Comparison of ENCODE assay signal across 15 mouse cellular contexts in genomic region chr10:78129423-78129822, GRCm38 (mm10). TPM values are rescaled to one million over a fixed set of nuclear protein-coding genes. Genes with fewer than 3 reads are reported as not detected.
DNase-seq lines count a peak whose midpoint lies in the region; ATAC-seq and TF ChIP-seq lines count a peak whose summit lies in the region.
"Had no signal": no experiment of that assay in that cellular context is flagged by ENCODE, and none has a peak within 500 bp of the region (broad histone marks: within the 10 kb centered on the region; RNA-seq: fewer than 3 reads in every experiment).

No protein-coding gene starts in this region.

- TF ChIP-seq POLR2A in kidney, adult 2 months (IDR thresholded peaks at IDR 0.05; ENCODE audit: low read depth, low read length): no peak

- no peak overlapping the region for H3K4me2 ChIP-seq in forebrain, embryonic 14.5 days (ENCODE audit: low read length)
- H3K4me2 ChIP-seq in forebrain, embryonic 11.5 days (ENCODE audit: low read depth, low read length, severe bottlenecking): no peak overlapping the region
- H3K4me2 ChIP-seq in kidney, embryonic 16.5 days (replicated peaks; ENCODE audit: low read depth, low read length): no peak overlapping the region
- H3K4me2 ChIP-seq: hindbrain, embryonic 15.5 days; midbrain, embryonic 12.5 days; neural tube, embryonic 12.5 days had no signal

- no peaks in the 10 kb centered on the region for H3K36me3 ChIP-seq in forebrain, embryonic 14.5 days (ENCODE audit: control insufficient read depth, insufficient read depth, low read length)
- no peaks in the 10 kb centered on the region for H3K36me3 ChIP-seq in forebrain, embryonic 11.5 days (ENCODE audit: control insufficient read depth, insufficient read depth, low read length)
- no peaks in the 10 kb centered on the region for H3K36me3 ChIP-seq in kidney, adult 2 months (ENCODE audit: control insufficient read depth, insufficient read depth, low read length)
- H3K36me3 ChIP-seq in kidney, embryonic 16.5 days (ENCODE audit: insufficient read depth, low read length): no peaks in the 10 kb centered on the region
- H3K36me3 ChIP-seq: hindbrain, embryonic 15.5 days; midbrain, embryonic 12.5 days; neural tube, embryonic 12.5 days had no signal

- no peak overlapping the region for H3K27ac ChIP-seq in forebrain, embryonic 14.5 days (ENCODE audit: low read depth, low read length)
- no peak overlapping the region for H3K27ac ChIP-seq in forebrain, embryonic 11.5 days (ENCODE audit: low read depth, low read length)
- no peak overlapping the region for H3K27ac ChIP-seq in kidney, adult 2 months (ENCODE audit: insufficient read depth, low read depth, low read length)
- no peak overlapping the region for H3K27ac ChIP-seq in kidney, embryonic 16.5 days (ENCODE audit: low read length)
- H3K27ac ChIP-seq: hindbrain, embryonic 15.5 days; liver, embryonic 14.5 days; midbrain, embryonic 12.5 days; neural tube, embryonic 12.5 days had no signal

- no peak for TF ChIP-seq CTCF in kidney, adult 2 months (conservative IDR thresholded peaks at IDR 0.05; ENCODE audit: insufficient read depth, insufficient read length, low read depth, low read length)

- no peaks in the 10 kb centered on the region for H3K9me3 ChIP-seq in forebrain, embryonic 14.5 days (replicated peaks; ENCODE audit: control insufficient read depth, low read length)
- H3K9me3 ChIP-seq in forebrain, embryonic 11.5 days (ENCODE audit: control insufficient read depth, low read length): no peaks in the 10 kb centered on the region
- no peaks in the 10 kb centered on the region for H3K9me3 ChIP-seq in kidney, embryonic 16.5 days (ENCODE audit: low read length)
- H3K9me3 ChIP-seq: hindbrain, embryonic 15.5 days; midbrain, embryonic 12.5 days; neural tube, embryonic 12.5 days had no signal

- no peaks in the 10 kb centered on the region for H3K4me1 ChIP-seq in forebrain, embryonic 14.5 days (ENCODE audit: control insufficient read depth, insufficient read depth, low read length)
- H3K4me1 ChIP-seq in forebrain, embryonic 11.5 days (replicated peaks; ENCODE audit: control insufficient read depth, insufficient read depth, low read length): no peaks in the 10 kb centered on the region
- peaks cover 7% of the 10 kb centered on the region; the same call in 1 of the 2 replicates for H3K4me1 ChIP-seq in kidney, adult 2 months (ENCODE audit: control insufficient read depth, insufficient read depth, low read length)
- H3K4me1 ChIP-seq in kidney, embryonic 16.5 days (ENCODE audit: insufficient read depth, low read length): peaks cover 6% of the 10 kb centered on the region; the same call in 1 of the 2 replicates
- H3K4me1 ChIP-seq: midbrain, embryonic 12.5 days; neural tube, embryonic 12.5 days had no signal

- H3K9ac ChIP-seq in forebrain, embryonic 14.5 days (ENCODE audit: low read length): no peak overlapping the region
- no peak overlapping the region for H3K9ac ChIP-seq in forebrain, embryonic 11.5 days (ENCODE audit: low read length)
- H3K9ac ChIP-seq in kidney, embryonic 16.5 days (replicated peaks; ENCODE audit: low read length): no peak overlapping the region
- H3K9ac ChIP-seq: hindbrain, embryonic 15.5 days; liver, embryonic 14.5 days; midbrain, embryonic 12.5 days; neural tube, embryonic 12.5 days had no signal

- DNase-seq in forebrain, embryonic 14.5 days (ENCODE audit: low spot score): peak; percentile 27
- no peak for DNase-seq in forebrain, embryonic 11.5 days (ENCODE audit: low spot score)
- DNase-seq in kidney, adult 2 months: peak; percentile 75
- peak; percentile 29 for DNase-seq in right cerebral cortex, postnatal 4 days
- no peak for DNase-seq in right cerebral cortex, adult 18-20 months
- peak; percentile 65 for DNase-seq in testis, postnatal 10 days (ENCODE audit: low spot score)
- DNase-seq: gastrocnemius, postnatal 10 days; retina, postnatal 1 day; thymus, postnatal 4 days had no signal

- no peaks in the 10 kb centered on the region for H3K27me3 ChIP-seq in forebrain, embryonic 14.5 days (replicated peaks; ENCODE audit: control insufficient read depth, insufficient read depth, low read length)
- no peaks in the 10 kb centered on the region for H3K27me3 ChIP-seq in forebrain, embryonic 11.5 days (ENCODE audit: control insufficient read depth, insufficient read depth, low read length)
- no peaks in the 10 kb centered on the region for H3K27me3 ChIP-seq in kidney, adult 2 months (replicated peaks; ENCODE audit: control insufficient read depth, insufficient read depth, low read length)
- no peaks in the 10 kb centered on the region for H3K27me3 ChIP-seq in kidney, embryonic 16.5 days (ENCODE audit: insufficient read depth, low read length)
- H3K27me3 ChIP-seq: hindbrain, embryonic 15.5 days; neural tube, embryonic 12.5 days had no signal

- H3K4me3 ChIP-seq in forebrain, embryonic 14.5 days (ENCODE audit: low read depth, low read length): no peak overlapping the region
- no peak overlapping the region for H3K4me3 ChIP-seq in forebrain, embryonic 11.5 days (ENCODE audit: low read depth, low read length)
- H3K4me3 ChIP-seq in kidney, adult 2 months (ENCODE audit: insufficient read depth, low read depth, low read length): no peak overlapping the region
- H3K4me3 ChIP-seq in kidney, embryonic 16.5 days (ENCODE audit: low read length): no peak overlapping the region
- H3K4me3 ChIP-seq: hindbrain, embryonic 15.5 days; midbrain, embryonic 12.5 days; neural tube, embryonic 12.5 days had no signal

- WGBS in forebrain, embryonic 14.5 days: 59% methylated on average over 11 of the region's 11 CpGs
- WGBS in forebrain, embryonic 11.5 days: 66% methylated on average over 11 of the region's 11 CpGs
- 64% methylated on average over 11 of the region's 11 CpGs for WGBS in kidney, adult 2 months
- WGBS in kidney, embryonic 16.5 days: 59% methylated on average over 11 of the region's 11 CpGs

- ATAC-seq in forebrain, embryonic 14.5 days: no peak
- no peak for ATAC-seq in forebrain, embryonic 11.5 days (replicated peaks; ENCODE audit: low FRiP score)
- no peak for ATAC-seq in kidney, embryonic 16.5 days (ENCODE audit: low FRiP score, low TSS enrichment)
- no peak for ATAC-seq in inflammation-experienced regulatory T-cells, adult 6 months

RNA-seq across cellular contexts. Expression of gene D10Jhu81e, which starts 40.2 kb away (rescaled TPM):
- polyA plus RNA-seq in forebrain, embryonic 14.5 days (2014; fragmentation: Nextera tagmentation; extraction: Ambion mirVana): 25.0 and 33.0 TPM in 2 replicates
- 14.0 and 16.3 TPM in 2 replicates for polyA plus RNA-seq in forebrain, embryonic 11.5 days (2014; fragmentation: Nextera tagmentation; extraction: Ambion mirVana)
- polyA plus RNA-seq in kidney, adult 2 months (2012; rRNA removed): 283 and 352 TPM in 2 replicates
- polyA plus RNA-seq in kidney, embryonic 16.5 days (2015; fragmentation: Nextera tagmentation; extraction: Ambion mirVana): 50.7 and 54.7 TPM in 2 replicates
- 10 to 100 TPM in 2 of 3 experiments, 1 to 10 TPM in 1; 7.9 to 44.8 (median 39.6) TPM for polyA plus RNA-seq in inflammation-experienced regulatory T-cells, adult 6 months (2017; shearing (Covaris generic))

RNA-seq across cellular contexts. Expression of gene Pwp2, which starts 55.5 kb away (rescaled TPM):
- 16.4 and 17.8 TPM in 2 replicates for polyA plus RNA-seq in forebrain, embryonic 14.5 days (2014; fragmentation: Nextera tagmentation; extraction: Ambion mirVana)
- polyA plus RNA-seq in forebrain, embryonic 11.5 days (2014; fragmentation: Nextera tagmentation; extraction: Ambion mirVana): 23.7 and 28.4 TPM in 2 replicates
- 7.9 and 8.2 TPM in 2 replicates for polyA plus RNA-seq in kidney, adult 2 months (2012; rRNA removed)
- polyA plus RNA-seq in kidney, embryonic 16.5 days (2015; fragmentation: Nextera tagmentation; extraction: Ambion mirVana): 24.5 and 25.5 TPM in 2 replicates
- polyA plus RNA-seq in inflammation-experienced regulatory T-cells, adult 6 months (2017; shearing (Covaris generic)): 10 to 100 TPM in 2 of 3 experiments, 1 to 10 TPM in 1; 7.9 to 13.5 (median 11.9) TPM

Comparison
In these comparisons a context has a peak if more than half of its experiments do, and no peak if none do; other contexts are left out.
1. DNase-seq: peak in forebrain, embryonic 14.5 days (single experiment), kidney, adult 2 months (single experiment), right cerebral cortex, postnatal 4 days (single experiment) and testis, postnatal 10 days (single experiment); none in forebrain, embryonic 11.5 days (single experiment) and right cerebral cortex, adult 18-20 months (single experiment).